Mouse (Mus musculus) MEL (cell line): ENCODE measurements at regions not wholly inside any gene's neighbourhood (a gene's known extent, or its start where the extent isn't known, plus 50 kb on each side); places are given as distances from the start of the nearest gene placed in this dataset.

Source experiments
- DNase-seq: peaks from one replicate; pipeline ENCODE4 v3.0.0; 2011; ENCODE audit warnings: low read depth, low spot score
- H3K27ac ChIP-seq: 2 replicates; pipeline ENCODE4 v1.5.1; 2012; ENCODE audit warnings: low read depth, mild to moderate bottlenecking, control low read depth, low read length, moderate library complexity; ENCODE audit not compliant: control insufficient read depth
- H3K27me3 ChIP-seq, 2 experiments: fragments of 150-350 bp in 1 of 2; sonication (generic) in 1 of 2; 2 replicates each; pipeline ENCODE4 v1.6.1; 2012; ENCODE audit warnings: low read length in 2 of 2, mild to moderate bottlenecking in 2 of 2, improper control_type of control experiment in 1 of 2, moderate library complexity in 1 of 2; ENCODE audit not compliant: insufficient read depth in 2 of 2, control insufficient read depth in 1 of 2
- H3K36me3 ChIP-seq, 2 experiments: 2 replicates each; pipeline ENCODE4 v1.6.1; 2012 to 2014; ENCODE audit warnings: low read length in 2 of 2, improper control_type of control experiment in 1 of 2, inconsistent platforms in 1 of 2, mild to moderate bottlenecking in 1 of 2; ENCODE audit not compliant: insufficient read depth in 2 of 2, control insufficient read depth in 1 of 2
- H3K4me1 ChIP-seq, 2 experiments: fragments of 150-350 bp in 1 of 2; sonication (generic) in 1 of 2; 2 replicates each; pipeline ENCODE4 v1.6.1; 2012; ENCODE audit warnings: low read length in 2 of 2, improper control_type of control experiment in 1 of 2, mild to moderate bottlenecking in 1 of 2; ENCODE audit not compliant: insufficient read depth in 2 of 2, control insufficient read depth in 1 of 2
- H3K4me3 ChIP-seq, 2 experiments: fragments of 150-350 bp in 1 of 2; sonication (generic) in 1 of 2; 2 replicates each; pipeline ENCODE4 v1.5.1; 2012; ENCODE audit warnings: low read depth in 2 of 2, low read length in 2 of 2, mild to moderate bottlenecking in 2 of 2, moderate library complexity in 2 of 2, control low read depth in 1 of 2, improper control_type of control experiment in 1 of 2; ENCODE audit not compliant: control insufficient read depth in 1 of 2, insufficient read depth in 1 of 2
- H3K79me2 ChIP-seq: 2 replicates; pipeline ENCODE4 v1.6.1; 2012; ENCODE audit warnings: mild to moderate bottlenecking, low read length, moderate library complexity; ENCODE audit not compliant: control insufficient read depth, poor library complexity, insufficient read depth
- H3K9ac ChIP-seq: 2 replicates; pipeline ENCODE4 v1.6.1; 2012; ENCODE audit warnings: low read depth, mild to moderate bottlenecking, control low read depth, low read length, moderate library complexity; ENCODE audit not compliant: control insufficient read depth, poor library complexity, severe bottlenecking
- H3K9me3 ChIP-seq: fragments of 150-350 bp; sonication (generic); replicated peaks from 2 replicates; pipeline ENCODE4 v1.6.1; 2012; ENCODE audit warnings: mild to moderate bottlenecking, low read length, improper control_type of control experiment, moderate library complexity; ENCODE audit not compliant: insufficient read depth
- CHD2 ChIP-seq: IDR thresholded peaks from 2 replicates; pipeline ENCODE4 v1.6.1; 2011; ENCODE audit warnings: low read length, improper control_type of control experiment
- CTCF ChIP-seq, 3 experiments: IDR thresholded peaks in 2 of 3; conservative IDR thresholded peaks in 1 of 3; 2 replicates each; pipeline ENCODE4 v1.5.1; 2011 to 2012; ENCODE audit warnings: low read length in 3 of 3, low read depth in 2 of 3, mild to moderate bottlenecking in 2 of 3, improper control_type of control experiment in 1 of 3, inconsistent platforms in 1 of 3, mixed read lengths in 1 of 3, moderate library complexity in 1 of 3; ENCODE audit not compliant: control insufficient read depth in 1 of 3, insufficient read depth in 1 of 3, poor library complexity in 1 of 3, severe bottlenecking in 1 of 3
- E2F4 ChIP-seq: IDR thresholded peaks from 2 replicates; pipeline ENCODE4 v1.6.1; 2011; ENCODE audit warnings: low read depth, low read length, improper control_type of control experiment, borderline replicate concordance
- EP300 ChIP-seq, 2 experiments: IDR thresholded peaks; 2 replicates each; pipeline ENCODE4 v1.6.1; 2011; ENCODE audit warnings: improper control_type of control experiment in 2 of 2, low read length in 2 of 2, low read depth in 1 of 2, mild to moderate bottlenecking in 1 of 2
- ETS1 ChIP-seq: IDR thresholded peaks from 2 replicates; pipeline ENCODE4 v1.6.1; 2012; ENCODE audit warnings: low read depth, mild to moderate bottlenecking, inconsistent platforms, low read length, improper control_type of control experiment, moderate library complexity
- HCFC1 ChIP-seq: IDR thresholded peaks from 2 replicates; pipeline ENCODE4 v1.6.1; 2012; ENCODE audit warnings: low read depth, mild to moderate bottlenecking, inconsistent platforms, low read length, improper control_type of control experiment, moderate library complexity
- KAT2A ChIP-seq: conservative IDR thresholded peaks from 2 replicates; pipeline ENCODE4 v1.6.1; 2012; ENCODE audit warnings: low read depth, low read length, improper control_type of control experiment, inconsistent platforms
- MAX ChIP-seq: IDR thresholded peaks from 2 replicates; pipeline ENCODE4 v1.6.1; 2011; ENCODE audit warnings: low read length, improper control_type of control experiment
- NELFE ChIP-seq: IDR thresholded peaks from 2 replicates; pipeline ENCODE4 v1.6.1; 2011; ENCODE audit warnings: low read depth, low read length, improper control_type of control experiment
- NRF1 ChIP-seq: IDR thresholded peaks from 2 replicates; pipeline ENCODE4 v1.6.1; 2014; ENCODE audit warnings: low read depth, mild to moderate bottlenecking, inconsistent platforms, low read length, improper control_type of control experiment, moderate library complexity; ENCODE audit not compliant: poor library complexity, insufficient read depth, severe bottlenecking
- POLR2AphosphoS5 ChIP-seq: IDR thresholded peaks from 2 replicates; pipeline ENCODE4 v1.6.1; 2012; ENCODE audit warnings: low read depth, borderline replicate concordance, mild to moderate bottlenecking, inconsistent platforms, low read length, moderate library complexity, mixed read lengths
- RCOR1 ChIP-seq: IDR thresholded peaks from 2 replicates; pipeline ENCODE4 v1.6.1; 2012; ENCODE audit warnings: low read depth, mild to moderate bottlenecking, inconsistent platforms, low read length, improper control_type of control experiment
- SMC3 ChIP-seq: IDR thresholded peaks from 2 replicates; pipeline ENCODE4 v1.6.1; 2011; ENCODE audit warnings: low read depth, low read length, improper control_type of control experiment
- TBP ChIP-seq: IDR thresholded peaks from 2 replicates; pipeline ENCODE4 v1.8.0; 2011; ENCODE audit warnings: low read depth, low read length, improper control_type of control experiment
- UBTF ChIP-seq: IDR thresholded peaks from 2 replicates; pipeline ENCODE4 v1.6.1; 2012; ENCODE audit warnings: low read depth, mild to moderate bottlenecking, inconsistent platforms, low read length, improper control_type of control experiment, moderate library complexity, borderline replicate concordance; ENCODE audit not compliant: insufficient read depth
- ZC3H11A ChIP-seq: IDR thresholded peaks from 2 replicates; pipeline ENCODE4 v1.6.1; 2012; ENCODE audit warnings: low read depth, mild to moderate bottlenecking, inconsistent platforms, low read length, improper control_type of control experiment
- ZMIZ1 ChIP-seq: IDR thresholded peaks from 2 replicates; pipeline ENCODE4 v1.6.1; 2012; ENCODE audit warnings: low read depth, mild to moderate bottlenecking, inconsistent platforms, low read length, improper control_type of control experiment, moderate library complexity

- no peak for DNase-seq
- H3K27ac ChIP-seq = no peak overlapping the region
- TF ChIP-seq ZC3H11A = no peak
- no peak for TF ChIP-seq HCFC1
Observed at GRCm38 (mm10) chr11:44103841-44104191, 202.8 kb upstream of the Adra1b start.

GRCm38 (mm10) chr11:44106231-44106630 lies 205.2 kb upstream of the Adra1b start:
- H3K27ac ChIP-seq = no peak overlapping the region
- no peak overlapping the region for H3K9ac ChIP-seq
- no peaks in the 10 kb centered on the region for H3K9me3 ChIP-seq
- no peak overlapping the region for H3K4me3 ChIP-seq
- H3K79me2 ChIP-seq = no peaks in the 10 kb centered on the region
- H3K4me1 ChIP-seq = no peaks in the 10 kb centered on the region
- no peaks in the 10 kb centered on the region for H3K27me3 ChIP-seq
- no peaks in the 10 kb centered on the region for H3K36me3 ChIP-seq
- TF ChIP-seq E2F4 (no peak), EP300 (IDR thresholded peaks at IDR 0.05; ENCODE audit: low read depth in 1 of 2, low read length in 2 of 2) (no peak), ZC3H11A (no peak), POLR2AphosphoS5 (no peak), UBTF (no peak), HCFC1 (no peak), TBP (no peak), SMC3 (no peak), CTCF (IDR thresholded peaks at IDR 0.05 in 2 of 3, conservative IDR thresholded peaks at IDR 0.05 in 1 of 3; ENCODE audit: control insufficient read depth in 1 of 3, insufficient read depth in 1 of 3, low read depth in 2 of 3, low read length in 3 of 3, poor library complexity in 1 of 3, severe bottlenecking in 1 of 3) (no peak), ETS1 (no peak), RCOR1 (no peak), MAX (no peak), NRF1 (no peak), CHD2 (no peak)
- TF ChIP-seq, all 39 proteins: peak for 0
- DNase-seq = no peak

More at GRCm38 (mm10) chr11:44103841-44104191, 202.8 kb upstream of the Adra1b start:
- no peaks in the 10 kb centered on the region for H3K36me3 ChIP-seq
- no peaks in the 10 kb centered on the region for H3K9me3 ChIP-seq
- H3K4me3 ChIP-seq = no peak overlapping the region
- no peaks in the 10 kb centered on the region for H3K79me2 ChIP-seq
- no peaks in the 10 kb centered on the region for H3K4me1 ChIP-seq
- no peak overlapping the region for H3K9ac ChIP-seq
- no peaks in the 10 kb centered on the region for H3K27me3 ChIP-seq

GRCm38 (mm10) chr11:44111525-44111924 lies 210.5 kb upstream of the Adra1b start:
- H3K79me2 ChIP-seq = no peaks in the 10 kb centered on the region
- DNase-seq = no peak
- H3K9ac ChIP-seq = no peak overlapping the region
- no peak overlapping the region for H3K27ac ChIP-seq
- no peaks in the 10 kb centered on the region for H3K9me3 ChIP-seq
- no peak for TF ChIP-seq NELFE
- no peak for TF ChIP-seq KAT2A
- TF ChIP-seq UBTF = no peak
- TF ChIP-seq TBP = no peak
- no peak for TF ChIP-seq ZMIZ1
- H3K36me3 ChIP-seq = no peaks in the 10 kb centered on the region
- H3K4me1 ChIP-seq = no peaks in the 10 kb centered on the region
- no peaks in the 10 kb centered on the region for H3K27me3 ChIP-seq
- H3K4me3 ChIP-seq = no peak overlapping the region
